Mouse (Mus musculus) erythroid progenitor cell, adult 5-6 weeks (primary cell): Measurements from ENCODE around the gene Setd7. TPM values are rescaled to one million over a fixed set of nuclear protein-coding genes. Genes with fewer than 3 reads are reported as not detected.

Experiments used
- ATAC-seq: replicated peaks from 2 replicates; pipeline ENCODE4 v1.8.0; 2016; ENCODE audit warnings: moderate number of reproducible peaks, mild to moderate bottlenecking, moderate TSS enrichment, inconsistent platforms; ENCODE audit not compliant: poor library complexity, low FRiP score, severe bottlenecking
- total RNA-seq, 2 experiments: library from RNA; stranded (forward) in 1 of 2; stranded (reverse) in 1 of 2; fragments of 150-400 nt in 1 of 2; fragments of 186-747, 209-891 nt in 1 of 2; gene quantifications; 2 replicates each; pipeline versions ENCODE4 v1.2.3 to v1.2.4; 2015 to 2017; ENCODE audit warnings: low replicate concordance in 2 of 2

The Setd7 gene
- total RNA-seq, 2 experiments from 2014 or later, result 1.6 to 5.9 TPM

DNA sequence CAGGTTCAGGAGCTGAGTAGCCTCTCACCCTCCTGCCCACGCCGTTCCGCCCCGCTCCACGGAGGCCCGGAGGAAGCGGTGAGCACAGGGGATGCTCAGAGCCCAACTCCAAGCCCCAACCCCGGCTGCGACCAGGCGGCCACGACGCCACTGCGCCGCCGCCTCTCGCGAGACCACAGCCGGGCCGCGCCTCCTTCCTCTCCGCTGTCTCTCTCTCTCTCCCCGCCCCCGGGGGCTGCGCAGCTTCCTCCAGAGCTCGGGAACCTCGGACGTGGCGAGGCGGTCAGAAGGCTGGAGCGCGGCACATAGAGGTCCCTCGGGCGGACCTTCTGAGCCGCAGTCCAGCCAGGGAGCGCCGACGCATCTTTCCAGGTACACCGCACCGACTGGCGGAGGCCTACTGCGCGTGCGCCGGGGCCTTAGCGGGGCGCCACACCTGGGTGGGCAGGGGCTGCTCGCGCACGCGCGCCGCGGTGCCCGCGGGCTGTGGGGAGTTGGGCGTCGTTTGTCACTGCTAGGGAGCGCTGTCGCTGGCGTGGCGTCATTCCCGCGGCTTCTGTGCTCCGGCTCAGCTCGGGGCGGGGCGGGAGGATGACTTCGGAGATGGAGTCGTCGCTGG, 76.8 kb downstream of the Setd7 start, which contains the start of gene Rab33b:
Gene Rab33b (plus strand): TSS at position 180 of the 619 bp plus-strand sequence.
- peak; percentile 85 for ATAC-seq

GRCm38 (mm10) chr3:51482781-51483180, 77.9 kb downstream of the Setd7 start:
- no peak for ATAC-seq

DNA sequence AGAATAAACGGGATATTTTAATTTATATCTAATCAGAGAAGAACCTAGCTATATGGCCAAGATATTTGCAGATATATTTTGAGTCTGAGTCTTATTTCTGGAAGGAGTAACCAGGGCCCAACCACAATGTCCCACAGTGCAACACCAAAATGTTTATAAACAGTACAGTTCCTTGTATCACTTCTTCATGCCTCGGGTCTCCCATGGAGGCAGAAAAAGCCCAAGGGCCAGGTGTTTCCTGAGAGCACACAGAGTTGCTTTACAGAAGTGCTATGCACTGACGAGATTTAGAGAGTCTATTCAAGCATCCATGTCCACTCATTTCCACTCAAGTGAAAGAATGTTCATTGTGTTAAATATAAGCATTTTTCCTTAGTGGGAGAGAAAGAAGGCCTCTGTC, 78.8 kb downstream of the Setd7 start:
- no peak for ATAC-seq

DNA sequence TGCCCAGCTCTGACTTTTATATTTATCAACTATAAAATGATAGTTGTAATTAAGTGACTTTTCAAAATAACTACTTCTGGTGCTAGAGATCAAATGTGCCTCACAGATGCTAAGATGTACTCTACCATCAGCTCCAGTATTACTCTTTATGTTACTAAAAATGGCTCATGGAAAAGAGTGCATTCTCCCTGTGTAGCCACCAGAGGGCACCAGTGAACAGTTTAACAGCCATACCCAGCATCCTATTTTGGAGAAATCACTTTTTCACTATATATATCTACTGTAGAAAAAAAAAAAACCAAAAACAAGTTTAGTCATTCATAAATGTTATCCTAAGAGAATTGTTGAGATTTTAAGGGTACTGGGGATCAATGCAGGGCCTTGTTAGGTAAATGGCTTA, 79.6 kb downstream of the Setd7 start:
- ATAC-seq, result 0 out of 2 replicates have a peak, but pooled peaks have one; percentile 47

DNA sequence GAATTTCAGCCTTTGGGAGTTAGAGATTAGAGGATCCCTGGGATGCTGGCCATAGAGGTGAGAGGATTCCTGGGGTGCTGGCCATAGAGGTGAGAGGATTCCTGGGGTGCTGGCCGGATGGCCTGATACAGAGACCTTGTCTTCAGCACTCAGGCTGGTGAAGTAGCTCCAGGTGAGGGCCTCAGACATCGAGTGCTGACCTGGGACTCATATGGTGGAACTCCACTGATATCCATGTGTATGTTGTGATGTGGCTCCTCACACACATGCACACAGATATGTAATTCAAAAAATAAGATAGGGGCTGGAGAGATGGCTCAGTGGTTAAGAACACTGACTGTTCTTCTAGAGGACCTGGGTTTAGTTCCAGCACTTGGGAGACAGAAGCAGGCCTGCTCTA, 80.8 kb downstream of the Setd7 start:
- no peak for ATAC-seq

DNA sequence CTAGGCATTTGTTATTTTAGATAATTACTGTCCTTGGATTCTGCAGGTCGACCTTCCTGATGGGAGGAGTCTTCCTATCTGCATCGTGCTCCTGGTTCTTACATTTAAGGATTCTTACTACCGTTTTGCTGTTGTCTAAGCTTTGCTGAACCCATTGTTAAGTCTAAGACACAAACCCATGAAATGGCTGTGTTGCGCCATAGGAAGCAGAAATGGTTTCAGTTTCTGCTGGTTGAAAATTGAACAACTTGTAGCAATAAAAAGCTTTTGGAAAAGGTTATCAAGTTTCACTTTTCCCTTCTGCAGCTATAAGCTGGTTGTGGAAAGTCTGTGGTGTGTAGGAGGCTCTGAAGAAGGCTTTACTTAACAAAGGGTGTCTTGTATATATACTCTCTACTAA, 85.0 kb downstream of the Setd7 start:
- ATAC-seq, result no peak

DNA sequence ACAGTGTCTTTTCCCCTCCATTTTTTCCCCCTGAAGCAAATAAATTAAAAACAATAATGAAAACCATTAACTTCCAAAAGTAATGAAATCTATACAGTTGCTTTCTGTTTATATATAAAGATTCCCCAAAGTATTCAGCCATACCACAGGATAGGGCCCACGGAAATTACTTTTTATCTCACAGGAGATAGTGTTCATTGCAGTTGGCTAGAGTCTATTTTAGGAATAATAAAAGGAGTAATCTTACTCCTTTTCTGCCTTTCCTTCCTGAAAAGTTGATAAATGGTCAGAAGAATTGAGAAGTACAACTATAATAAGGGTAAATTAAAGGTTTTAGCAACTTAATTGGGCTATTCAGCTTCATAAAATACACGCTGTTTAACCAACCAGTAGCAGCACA, 92.1 kb downstream of the Setd7 start:
- no peak for ATAC-seq

Other genes starting within 250 kb of the Setd7 start
- gene Elf2, start 220.2 kb downstream of the Setd7 start, total RNA-seq (2015; ENCODE audit: low replicate concordance), result 35.0 and 53.2 TPM in 2 replicates
- gene Elf2, start 220.2 kb downstream of the Setd7 start, total RNA-seq (2017; ENCODE audit: low replicate concordance), result 90.9 and 107 TPM in 2 replicates
- gene Mgarp, start 164.1 kb downstream of the Setd7 start, total RNA-seq (2015; ENCODE audit: low replicate concordance), result not detected in 2 replicates
- gene Mgarp, start 164.1 kb downstream of the Setd7 start, total RNA-seq (2017; ENCODE audit: low replicate concordance), result 0.51 and 3.9 TPM in 2 replicates
- 34.2 and 67.1 TPM in 2 replicates for gene Ndufc1, start 151.9 kb downstream of the Setd7 start, total RNA-seq (2015; ENCODE audit: low replicate concordance)
- 9.3 and 17.5 TPM in 2 replicates for gene Ndufc1, start 151.9 kb downstream of the Setd7 start, total RNA-seq (2017; ENCODE audit: low replicate concordance)
- gene Naa15, start 145.7 kb downstream of the Setd7 start, total RNA-seq (2015; ENCODE audit: low replicate concordance), result 47.8 and 48.7 TPM in 2 replicates
- gene Naa15, start 145.7 kb downstream of the Setd7 start, total RNA-seq (2017; ENCODE audit: low replicate concordance), result 64.4 and 73.0 TPM in 2 replicates
- gene Rab33b, start 77.0 kb downstream of the Setd7 start, total RNA-seq (2015; ENCODE audit: low replicate concordance), result 2.5 and 5.4 TPM in 2 replicates
- 2.2 and 2.9 TPM in 2 replicates for gene Rab33b, start 77.0 kb downstream of the Setd7 start, total RNA-seq (2017; ENCODE audit: low replicate concordance)
- gene Mgst2, start 99.5 kb upstream of the Setd7 start, total RNA-seq (2015; ENCODE audit: low replicate concordance), result 19.3 and 31.0 TPM in 2 replicates
- 14.5 and 33.0 TPM in 2 replicates for gene Mgst2, start 99.5 kb upstream of the Setd7 start, total RNA-seq (2017; ENCODE audit: low replicate concordance)